Comparison of ENCODE assay signal across 10 mouse cellular contexts in genomic region chr8:119020781-119021180, GRCm38 (mm10).
DNase-seq lines count a peak whose midpoint lies in the region; ATAC-seq lines count a peak whose summit lies in the region.
"Had no signal": no experiment of that assay in that cellular context is flagged by ENCODE, and none has a peak within 500 bp of the region (broad histone marks: within the 10 kb centered on the region; RNA-seq: fewer than 3 reads in every experiment).

No protein-coding gene starts in this region.

- 56% methylated on average over 11 of the region's 11 CpGs for WGBS in midbrain, embryonic 16.5 days
- WGBS in midbrain, embryonic 13.5 days, result 72% methylated on average over 11 of the region's 11 CpGs

- ATAC-seq in midbrain, embryonic 16.5 days, result 0 out of 2 replicates have a peak, but pooled peaks have one; percentile 14
- no peak for ATAC-seq in midbrain, embryonic 13.5 days

- H3K4me1 ChIP-seq in midbrain, embryonic 16.5 days (ENCODE audit: control insufficient read depth, insufficient read depth, low read length), result peaks cover 6% of the 10 kb centered on the region; the same call in 1 of the 2 replicates
- H3K4me1 ChIP-seq in midbrain, embryonic 13.5 days (replicated peaks), result 0 out of 2 replicates have a peak, but pooled peaks cover 8% of the 10 kb centered on the region

- H3K4me2 ChIP-seq in midbrain, embryonic 16.5 days (ENCODE audit: low read length), result no peak overlapping the region
- no peak overlapping the region for H3K4me2 ChIP-seq in midbrain, embryonic 13.5 days (replicated peaks)

- no peaks in the 10 kb centered on the region for H3K9me3 ChIP-seq in midbrain, embryonic 16.5 days (replicated peaks; ENCODE audit: control insufficient read depth, low read length, poor library complexity, severe bottlenecking)
- H3K9me3 ChIP-seq in midbrain, embryonic 13.5 days, result no peaks in the 10 kb centered on the region

- H3K4me3 ChIP-seq in midbrain, embryonic 16.5 days (ENCODE audit: low read depth, low read length), result no peak overlapping the region
- no peak overlapping the region for H3K4me3 ChIP-seq in midbrain, embryonic 13.5 days (replicated peaks)

- H3K27ac ChIP-seq in midbrain, embryonic 16.5 days (ENCODE audit: low read length), result no peak overlapping the region
- H3K27ac ChIP-seq in midbrain, embryonic 13.5 days, result no peak overlapping the region

- H3K9ac ChIP-seq in midbrain, embryonic 16.5 days (ENCODE audit: low read depth, low read length), result no peak overlapping the region
- no peak overlapping the region for H3K9ac ChIP-seq in midbrain, embryonic 13.5 days (replicated peaks)

- DNase-seq in cerebellum, adult 8-10 months, result peak; percentile 16
- no peak for DNase-seq in cerebellum, postnatal 4 days (ENCODE audit: low spot score in 2 of 2)
- DNase-seq in layer of hippocampus, adult 9-11 months, result peak; percentile 70
- DNase-seq in skeletal muscle tissue, adult 2 months (ENCODE audit: low read depth, low spot score), result peak; percentile 17
- DNase-seq in kidney, postnatal 25 days, result no peak
- no peak for DNase-seq in thymus, postnatal 10 days (ENCODE audit: low spot score in 2 of 2)
- DNase-seq: adrenal gland, postnatal 14 days; lung, postnatal 4 days had no signal

- no peaks in the 10 kb centered on the region for H3K36me3 ChIP-seq in midbrain, embryonic 16.5 days (ENCODE audit: control insufficient read depth, insufficient read depth, low read length)
- H3K36me3 ChIP-seq in midbrain, embryonic 13.5 days, result no peaks in the 10 kb centered on the region

- H3K27me3 ChIP-seq in midbrain, embryonic 16.5 days (ENCODE audit: control insufficient read depth, insufficient read depth, low read depth, low read length), result no peaks in the 10 kb centered on the region
- no peaks in the 10 kb centered on the region for H3K27me3 ChIP-seq in midbrain, embryonic 13.5 days

Comparison
In these comparisons a context has a peak if more than half of its experiments do, and no peak if none do; other contexts are left out.
1. DNase-seq: peak in cerebellum, adult 8-10 months (single experiment), layer of hippocampus, adult 9-11 months (single experiment) and skeletal muscle tissue, adult 2 months (single experiment); none in cerebellum, postnatal 4 days (0 of 2), kidney, postnatal 25 days (0 of 2) and thymus, postnatal 10 days (0 of 2).